Mouse (Mus musculus) olfactory bulb, adult 2 months (tissue): ENCODE results near the gene Lmo2. TPM values are rescaled to one million over a fixed set of nuclear protein-coding genes. Genes with fewer than 3 reads are reported as not detected.

Experiments
- H3K27ac ChIP-seq: fragments of 200-500 bp; 2 replicates; pipeline ENCODE4 v1.5.1; 2012; ENCODE audit warnings: low read depth, low read length; ENCODE audit not compliant: insufficient read depth
- H3K4me1 ChIP-seq: fragments of 200-500 bp; 2 replicates; pipeline ENCODE4 v1.6.1; 2012; ENCODE audit warnings: low read length; ENCODE audit not compliant: control insufficient read depth, insufficient read depth
- H3K4me3 ChIP-seq: fragments of 200-500 bp; 2 replicates; pipeline ENCODE4 v1.5.1; 2012; ENCODE audit warnings: mild to moderate bottlenecking, low read depth, low read length, moderate library complexity; ENCODE audit not compliant: insufficient read depth
- CTCF ChIP-seq: fragments of 200-500 bp; IDR thresholded peaks from 2 replicates; pipeline ENCODE4 v1.5.1; 2012; ENCODE audit warnings: low read depth, mild to moderate bottlenecking, low read length, moderate library complexity; ENCODE audit not compliant: insufficient read depth
- POLR2A ChIP-seq: fragments of 200-500 bp; IDR thresholded peaks from 2 replicates; pipeline ENCODE4 v1.6.1; 2012; ENCODE audit warnings: mild to moderate bottlenecking, low read depth, low read length, moderate library complexity; ENCODE audit not compliant: insufficient read depth
- WGBS: fragments of 180-500 bp; shearing (Covaris S2); methylation state at CpG from one replicate; pipeline ENCODE4 v1.1.7; 2018; 5-methylcytosine and 5-hydroxymethylcytosine counted together
- polyA plus RNA-seq: library from polyadenylated mRNA; stranded (reverse); fragments of >200 nt; gene quantifications from 2 replicates; pipeline ENCODE4 v1.2.4, GENCODE M21; 2012; ENCODE audit warnings: low replicate concordance; ENCODE audit not compliant: missing spikeins, insufficient read depth, insufficient read length

Gene Lmo2
- polyA plus RNA-seq, 1 experiment, result not detected

- peak overlapping the region; percentile 64; the same call in 1 of the 2 replicates for H3K27ac ChIP-seq
- peaks cover 11% of the 10 kb centered on the region for H3K4me1 ChIP-seq
- under 1% methylated on average over 40 of the region's 40 CpGs for WGBS
- TF ChIP-seq CTCF (0 out of 2 replicates have a peak, but pooled peaks have one; percentile 30), POLR2A (no peak)
- peak overlapping the region; percentile 78 for H3K4me3 ChIP-seq
Observed at GRCm38 (mm10) chr2:103969437-103970040, 11.8 kb downstream of the Lmo2 start.

- peaks cover 11% of the 10 kb centered on the region for H3K4me1 ChIP-seq
- H3K27ac ChIP-seq, result no peak overlapping the region; the same call in 1 of the 2 replicates
- peak overlapping the region; percentile 78 for H3K4me3 ChIP-seq
- WGBS, result under 1% methylated on average over 76 of the region's 79 CpGs
- TF ChIP-seq CTCF (no peak), POLR2A (no peak)
Observed at GRCm38 (mm10) chr2:103970041-103970790, 12.4 kb downstream of the Lmo2 start.

GRCm38 (mm10) chr2:103970791-103971649 lies 13.2 kb downstream of the Lmo2 start:
- Histone ChIP-seq H3K4me3 (peak overlapping the region; percentile 78), H3K4me1 (peaks cover 11% of the 10 kb centered on the region), H3K27ac (no peak overlapping the region)
- 9% methylated on average over 32 of the region's 32 CpGs for WGBS
- TF ChIP-seq POLR2A, result no peak
- TF ChIP-seq CTCF, result no peak

- 48% methylated on average over 3 of the region's 3 CpGs for WGBS
- Histone ChIP-seq H3K27ac (no peak overlapping the region), H3K4me3 (no peak overlapping the region), H3K4me1 (peaks cover 11% of the 10 kb centered on the region)
- TF ChIP-seq POLR2A (no peak), CTCF (no peak)
Observed at GRCm38 (mm10) chr2:103971838-103972237, 14.1 kb downstream of the Lmo2 start.

GRCm38 (mm10) chr2:103975904-103976303 lies 18.1 kb downstream of the Lmo2 start:
- Histone ChIP-seq H3K4me1 (peaks cover 4% of the 10 kb centered on the region), H3K27ac (no peak overlapping the region), H3K4me3 (no peak overlapping the region)
- TF ChIP-seq POLR2A (no peak), CTCF (no peak)
- WGBS, result 85% methylated on average over 7 of the region's 7 CpGs

GRCm38 (mm10) chr2:103977216-103977615 lies 19.4 kb downstream of the Lmo2 start:
- no peak overlapping the region for H3K4me3 ChIP-seq
- H3K4me1 ChIP-seq, result peaks cover 3% of the 10 kb centered on the region; the same call in 1 of the 2 replicates
- WGBS, result 84% methylated on average over 8 of the region's 8 CpGs
- H3K27ac ChIP-seq, result no peak overlapping the region
- TF ChIP-seq POLR2A (no peak), CTCF (no peak)

- no peak overlapping the region for H3K4me3 ChIP-seq
- no peak overlapping the region for H3K27ac ChIP-seq
- peaks cover 3% of the 10 kb centered on the region; the same call in 1 of the 2 replicates for H3K4me1 ChIP-seq
- TF ChIP-seq CTCF (no peak), POLR2A (no peak)
- 28% methylated on average over 9 of the region's 9 CpGs for WGBS
Observed at GRCm38 (mm10) chr2:103977716-103978115, 19.9 kb downstream of the Lmo2 start.

GRCm38 (mm10) chr2:103982250-103982649 lies 24.5 kb downstream of the Lmo2 start:
- WGBS, result 7% methylated on average over 5 of the region's 5 CpGs
- no peak overlapping the region for H3K4me3 ChIP-seq
- peaks cover under 1% of the 10 kb centered on the region; the same call in 1 of the 2 replicates for H3K4me1 ChIP-seq
- TF ChIP-seq CTCF, result peak; percentile 83
- no peak for TF ChIP-seq POLR2A
- H3K27ac ChIP-seq, result no peak overlapping the region
